Mouse (Mus musculus) spleen, postnatal 36 days (tissue): ENCODE results near the gene Stag3.

Experiments
- DNase-seq, 2 experiments: peaks; one replicate each; pipeline ENCODE4 v3.0.0; 2022; ENCODE audit warnings: low spot score in 2 of 2, mixed read lengths in 1 of 2

The Stag3 gene

DNA sequence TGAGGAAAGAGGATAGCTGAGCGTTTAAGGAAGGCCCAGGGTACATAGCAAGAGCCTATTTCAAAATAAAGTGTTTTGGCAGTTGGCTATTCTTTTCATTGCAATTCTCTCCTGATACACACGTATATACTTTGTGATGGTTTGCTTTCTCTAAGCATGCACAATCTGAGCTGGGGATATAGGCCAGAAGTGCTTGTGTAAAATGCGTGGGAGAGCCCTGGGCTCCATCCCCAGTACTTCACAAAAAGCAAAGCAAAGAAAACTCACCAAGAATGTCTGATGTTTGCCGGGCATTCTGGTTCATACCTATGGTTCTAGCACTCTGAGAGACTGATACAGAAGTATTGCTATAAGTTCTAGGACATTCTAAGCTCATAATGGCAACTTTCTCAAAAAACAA, 11.1 kb upstream of the Stag3 start:
- no peak for DNase-seq

DNA sequence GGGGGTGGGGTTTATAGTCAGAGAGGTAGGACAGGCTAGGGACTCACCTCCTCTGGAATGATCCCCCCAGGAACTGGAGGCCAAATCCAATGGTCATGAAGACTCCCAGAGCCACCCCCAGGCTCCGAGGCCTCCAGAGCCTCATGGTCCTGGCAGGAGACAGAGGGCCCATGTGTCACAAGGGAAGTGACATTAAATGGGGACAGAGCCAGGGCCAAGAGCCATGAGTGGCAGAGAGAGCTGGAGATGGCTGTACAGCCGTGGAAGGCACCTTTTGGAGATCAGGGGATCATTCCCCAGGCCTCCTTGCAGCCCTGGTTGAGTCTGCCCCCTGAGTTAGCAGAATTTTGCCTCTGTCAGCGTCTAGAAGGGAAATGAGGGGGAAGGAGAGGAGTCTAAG, 8.8 kb upstream of the Stag3 start:
- no peak for DNase-seq

DNA sequence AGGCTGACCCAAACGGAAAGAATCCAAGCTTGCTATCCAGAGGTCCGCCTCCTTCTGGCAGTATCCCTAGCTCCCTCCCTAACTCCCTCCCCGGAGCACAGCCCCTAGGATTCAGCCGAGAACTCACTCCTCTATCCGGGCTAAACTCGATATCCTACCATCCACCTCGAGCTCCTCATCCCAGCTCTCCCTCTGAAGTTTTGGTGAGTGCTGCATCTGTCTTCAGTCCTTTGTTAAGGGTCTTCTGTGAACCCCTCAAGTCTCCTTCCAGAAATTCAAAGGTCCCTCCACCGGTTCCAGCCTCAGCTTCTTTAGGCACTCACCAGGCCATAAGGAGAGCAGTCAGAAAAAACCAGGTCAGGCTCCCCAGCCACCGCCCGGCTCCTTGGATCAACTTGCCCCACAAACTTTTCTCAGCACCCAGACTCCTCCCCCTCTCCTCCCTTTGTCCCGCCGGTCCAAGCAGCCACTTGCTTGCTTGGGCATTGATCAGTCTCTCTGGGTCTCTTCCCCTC, 7.6 kb upstream of the Stag3 start, which contains the start of gene Gal3st4:
Gal3st4 (minus strand) TSS at position 432 of the 515 bp plus-strand sequence.
- DNase-seq = no peak

DNA sequence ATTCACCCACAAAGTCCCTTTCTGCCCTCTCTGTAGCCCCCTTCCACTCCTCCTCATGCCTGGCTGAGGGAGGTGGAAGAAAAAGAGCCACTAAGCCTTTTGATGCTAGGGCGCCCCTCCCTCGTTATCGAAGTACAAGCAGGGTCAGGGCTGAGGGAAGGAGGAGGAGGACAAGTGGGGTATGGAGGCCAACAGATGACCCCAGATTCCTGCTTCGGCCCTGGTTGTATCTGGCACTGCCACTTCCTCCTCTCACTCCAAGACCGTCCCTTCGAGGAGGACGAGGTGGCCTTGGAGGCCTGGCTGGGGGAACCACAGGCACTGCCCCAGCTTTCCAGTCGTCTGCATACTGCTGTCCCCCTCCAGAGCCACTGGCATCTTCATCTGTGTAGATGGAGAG, 5.9 kb upstream of the Stag3 start:
- no peak for DNase-seq

DNA sequence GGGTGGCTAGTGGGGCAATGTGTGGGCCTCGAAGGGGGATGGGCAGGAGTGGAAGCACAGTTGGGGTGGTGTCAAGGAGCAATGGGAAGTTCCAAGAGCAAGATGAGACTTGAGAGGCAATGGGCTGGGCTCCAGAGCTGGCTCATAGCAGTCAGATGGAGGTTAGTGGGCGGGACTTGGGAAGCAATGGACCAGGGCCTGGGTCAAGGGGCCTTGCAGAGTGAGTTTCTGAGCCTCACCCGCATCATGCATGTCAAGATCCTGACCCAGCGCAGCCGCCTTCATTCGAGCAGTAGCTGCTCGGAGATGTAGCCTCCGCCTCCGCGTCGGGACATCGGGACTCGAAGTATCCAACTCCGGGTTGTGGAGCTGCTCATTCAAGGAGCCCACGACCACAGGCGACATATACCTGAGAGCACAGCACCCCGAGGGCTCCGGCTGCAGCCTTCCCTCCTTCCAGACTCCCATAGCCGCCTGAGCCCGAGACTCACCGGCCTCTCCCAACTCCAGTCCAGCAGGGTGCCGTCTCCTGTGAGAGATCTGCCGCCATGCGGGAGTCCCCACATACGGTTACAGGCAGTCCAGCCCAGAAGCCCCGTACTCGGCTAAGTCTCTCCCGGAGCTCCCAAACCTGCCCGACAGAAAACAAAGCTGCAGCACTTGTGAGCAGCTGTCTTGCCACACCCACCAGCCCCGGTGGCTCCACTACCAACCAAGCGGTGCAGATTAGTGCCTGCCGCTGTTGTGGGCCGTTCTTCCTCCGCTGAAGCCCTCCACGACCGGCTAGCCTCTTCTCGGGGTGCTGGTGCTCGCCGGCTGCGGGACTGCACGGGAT, 4.6 kb upstream of the Stag3 start:
- no peak for DNase-seq

DNA sequence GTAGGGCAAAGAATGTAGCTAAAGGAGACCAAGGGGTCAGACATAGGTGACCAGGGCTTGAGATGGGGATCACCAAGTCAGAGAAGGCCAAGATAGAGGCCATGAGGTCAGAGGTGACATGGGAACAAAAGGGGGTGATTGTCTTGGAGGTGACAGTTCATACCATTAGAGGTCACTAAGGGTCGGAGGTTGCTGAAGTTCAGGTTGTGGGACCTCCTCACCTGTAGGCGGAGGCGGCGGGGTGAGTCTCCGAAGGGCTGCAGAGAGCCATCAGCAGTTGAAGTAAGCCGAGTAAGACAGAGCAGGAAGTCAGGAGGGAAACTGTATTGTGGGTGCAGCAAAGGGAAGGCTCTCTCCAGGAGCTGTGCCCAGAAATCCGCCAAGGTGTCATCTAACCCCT, 2.0 kb upstream of the Stag3 start:
- no peak for DNase-seq

DNA sequence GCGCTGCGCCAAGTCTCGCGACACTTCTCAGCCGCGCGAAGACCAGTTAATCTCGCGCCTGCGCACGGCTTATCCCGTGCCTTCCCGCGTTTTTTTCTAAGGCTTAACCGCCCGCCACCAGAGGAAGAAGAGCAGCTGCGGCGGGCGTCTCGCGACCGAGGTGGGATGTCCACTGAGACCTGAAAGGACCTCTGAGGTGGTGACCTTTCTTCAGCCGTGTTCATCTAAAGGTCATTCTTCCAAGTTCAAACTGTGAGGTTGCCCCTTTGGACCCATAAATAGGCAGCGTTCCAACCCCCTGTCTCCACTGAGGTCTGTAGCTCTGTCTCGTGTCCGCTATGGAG, 357 bp downstream of the Stag3 start:
- no peak for DNase-seq

DNA sequence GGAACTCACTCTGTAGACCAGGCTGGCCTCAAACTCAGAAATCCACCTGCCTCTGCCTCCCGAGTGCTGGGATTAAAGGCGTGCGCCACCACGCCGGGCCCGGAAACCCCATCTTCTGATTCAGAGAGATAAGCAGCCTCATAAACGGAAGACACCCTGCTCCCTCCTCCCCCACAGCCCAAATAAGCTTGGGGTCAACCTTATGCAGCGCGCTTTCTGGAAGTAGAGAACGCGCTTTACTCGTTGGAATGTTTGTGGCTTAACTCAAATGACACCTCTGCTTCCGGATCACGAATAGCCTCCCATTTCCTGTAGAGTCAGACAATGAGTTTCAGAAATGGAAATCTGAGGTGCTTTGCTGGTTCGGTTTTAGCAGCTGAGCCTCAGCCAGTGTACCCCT, 789 bp downstream of the Stag3 start:
- no peak for DNase-seq

DNA sequence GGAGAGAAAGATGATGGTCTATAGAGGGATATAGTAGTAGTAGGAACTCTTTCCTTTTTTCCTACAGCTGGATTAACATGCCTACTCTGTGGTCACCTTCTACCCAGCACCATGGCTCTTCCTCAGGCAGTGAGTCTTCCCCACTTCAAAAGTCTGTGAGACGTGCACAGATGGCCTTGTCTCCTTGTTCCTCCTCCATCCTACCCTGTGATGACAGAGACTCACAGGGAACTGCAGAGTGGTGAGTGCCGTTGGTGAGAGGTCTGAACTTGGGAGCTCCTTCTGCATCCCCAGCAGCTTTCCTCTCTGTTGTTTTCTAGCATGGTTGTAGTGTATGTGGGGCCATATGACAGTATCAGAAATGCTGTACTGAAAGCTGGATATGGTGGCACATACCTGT, 1.8 kb downstream of the Stag3 start:
- DNase-seq = no peak

DNA sequence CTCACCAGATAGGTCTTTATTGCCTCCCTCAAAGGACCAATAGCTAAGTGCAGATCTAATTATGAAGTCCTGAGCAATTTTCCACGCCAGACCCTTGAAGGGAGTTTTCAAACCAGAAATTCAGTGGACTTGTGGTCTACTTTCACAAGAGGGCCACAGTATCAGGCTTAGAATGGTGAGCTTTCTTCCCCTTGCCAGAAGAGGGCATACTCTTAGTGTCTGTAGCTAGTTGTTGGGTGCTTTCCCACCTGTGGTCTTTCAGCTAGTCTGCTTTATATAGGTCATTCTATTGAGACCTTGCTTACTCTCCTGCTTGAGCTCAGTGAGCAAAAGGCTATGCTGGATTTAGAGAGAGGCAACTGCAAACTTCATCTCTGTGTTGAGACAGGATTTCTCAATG, 3.5 kb downstream of the Stag3 start:
- no peak for DNase-seq

DNA sequence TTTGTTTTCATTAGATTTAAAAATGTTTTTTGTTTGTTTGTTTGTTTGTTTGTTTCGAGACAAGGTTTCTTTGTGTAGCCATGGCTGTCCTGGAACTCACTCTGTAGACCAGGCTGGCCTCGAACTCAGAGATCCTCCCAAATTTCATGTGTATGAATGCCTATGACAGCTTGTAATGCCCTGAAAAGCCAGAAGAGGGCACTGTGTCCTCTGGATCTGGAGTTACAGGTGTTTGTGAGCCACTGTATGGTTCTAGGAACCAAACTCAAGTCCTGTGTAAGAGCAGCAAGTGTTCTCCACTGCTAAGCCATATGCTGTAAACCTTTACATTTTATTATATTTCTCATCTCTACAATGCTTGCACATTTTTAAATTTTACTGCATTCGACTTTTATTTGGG, 7.8 kb downstream of the Stag3 start:
- no peak for DNase-seq

DNA sequence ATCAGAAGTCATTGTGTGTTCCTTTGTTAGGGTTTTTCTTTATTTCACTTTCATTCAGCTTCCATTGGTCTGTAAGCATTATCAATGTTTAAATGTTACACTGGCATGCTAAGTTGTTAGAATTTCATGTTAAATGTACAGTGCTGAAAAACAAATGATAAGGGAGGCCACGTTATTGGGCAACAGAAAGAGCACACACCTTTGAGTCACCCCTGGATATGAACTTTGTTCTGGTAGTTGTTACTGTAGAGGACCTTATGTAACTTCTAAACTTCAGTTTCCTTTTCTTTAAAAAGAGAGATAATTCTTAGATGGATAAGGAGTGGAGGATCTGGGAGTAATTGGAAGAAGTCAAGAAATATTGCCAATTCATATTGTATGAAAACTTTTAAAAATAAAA, 11.6 kb downstream of the Stag3 start:
- DNase-seq = no peak

DNA sequence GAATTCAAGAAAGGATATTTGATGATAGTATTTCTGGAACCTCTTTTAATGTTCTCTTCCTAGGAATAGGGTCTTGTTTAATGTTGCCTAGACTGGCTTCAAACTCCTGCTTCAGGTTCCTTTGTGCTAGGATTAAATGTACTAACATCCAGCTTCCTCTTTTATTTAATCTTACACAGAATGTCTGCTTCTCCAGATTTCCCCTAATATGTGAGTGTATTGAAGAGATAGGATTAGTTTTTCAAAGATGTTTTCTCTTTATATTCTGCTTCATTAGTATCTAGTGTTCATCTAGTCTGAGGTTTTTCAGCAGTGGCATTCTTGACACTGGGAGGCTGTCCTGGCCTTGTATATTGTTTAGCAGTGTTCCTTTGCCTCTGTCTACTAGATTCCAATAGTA, 14.1 kb downstream of the Stag3 start:
- no peak for DNase-seq

DNA sequence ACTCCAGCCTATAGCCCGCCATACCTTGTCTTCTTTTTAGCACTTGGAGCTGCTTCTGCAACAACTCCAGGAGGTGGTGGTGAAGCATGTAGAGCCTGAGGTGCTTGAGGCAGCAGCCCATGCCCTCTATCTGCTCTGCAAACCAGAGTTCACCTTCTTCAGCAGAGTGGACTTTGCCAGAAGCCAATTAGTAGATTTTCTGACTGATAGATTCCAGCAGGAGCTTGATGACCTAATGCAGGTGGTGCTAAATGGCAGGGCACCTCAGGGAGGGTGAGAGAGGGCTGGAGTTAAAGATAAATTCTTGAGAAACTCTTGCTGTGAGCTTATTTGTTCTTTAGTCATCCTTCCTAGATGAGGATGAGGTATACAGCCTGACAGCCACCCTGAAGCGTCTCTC, 19.6 kb downstream of the Stag3 start:
- DNase-seq = no peak

DNA sequence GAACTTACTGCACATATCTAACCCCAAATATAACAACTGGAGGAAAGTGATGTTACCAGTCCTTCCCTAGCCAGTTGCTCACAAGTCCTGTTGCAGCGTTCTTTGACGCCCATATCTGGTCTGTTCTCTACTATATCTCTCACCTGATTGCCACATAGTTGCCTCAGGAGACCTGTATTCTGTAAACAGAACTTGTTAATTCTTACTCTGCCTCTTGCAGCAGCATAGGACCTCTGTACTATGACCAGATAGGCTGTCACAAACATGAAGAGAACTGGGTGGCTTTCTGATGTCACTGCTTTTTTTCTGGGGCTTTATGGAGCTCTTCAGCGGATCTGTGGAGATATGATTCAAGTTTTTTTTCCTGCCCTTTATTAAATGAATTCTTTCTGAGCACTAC, 32.8 kb downstream of the Stag3 start:
- no peak for DNase-seq

DNA sequence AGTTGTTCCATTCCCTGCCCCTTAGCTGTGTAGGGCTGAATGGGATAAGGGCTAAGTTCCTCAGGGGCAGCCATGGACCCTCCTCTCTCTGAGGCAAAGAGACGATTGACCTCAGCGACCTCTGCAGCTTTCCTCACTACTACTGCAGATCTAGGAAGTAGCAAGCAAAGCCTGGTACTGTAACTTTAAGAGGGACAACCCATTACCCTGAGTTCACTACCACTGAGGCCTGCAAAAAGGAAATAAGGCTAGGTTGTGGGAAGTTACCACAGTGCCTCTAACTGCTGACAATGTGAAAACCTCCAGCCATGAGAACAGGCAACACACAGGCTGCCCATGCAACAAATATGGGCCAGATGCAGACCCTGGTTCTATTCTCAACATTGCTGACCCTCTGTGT, 61.6 kb downstream of the Stag3 start, which contains the start of gene Pvrig:
Pvrig (plus strand) TSS at position 301 of the 400 bp plus-strand sequence.
- DNase-seq = no peak

DNA sequence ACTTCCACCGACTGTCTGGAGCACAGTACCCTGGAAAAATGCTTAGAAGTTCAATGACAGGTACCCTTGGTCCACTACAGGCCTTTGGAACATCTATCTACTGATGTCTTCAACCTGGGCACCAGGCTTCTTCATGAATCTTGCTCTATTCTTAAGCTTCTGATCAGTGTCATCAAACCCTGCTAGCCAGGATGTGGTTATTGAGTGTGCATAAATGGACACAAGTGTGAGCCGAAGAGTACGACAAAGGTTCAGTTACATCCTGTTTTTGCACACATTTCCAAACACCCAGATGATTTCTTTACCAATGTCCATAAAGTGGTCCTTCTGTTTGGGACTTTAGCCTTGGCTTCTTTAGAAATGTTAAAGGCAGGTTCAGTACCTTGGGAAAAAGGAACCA, 63.2 kb downstream of the Stag3 start:
- DNase-seq = peak in 1 of 2 experiments; percentile 5
